Comparison of ENCODE assay signal across 8 mouse cellular contexts in genomic region chr7:139187771-139188633, GRCm38 (mm10). TPM values are rescaled to one million over a fixed set of nuclear protein-coding genes. Genes with fewer than 3 reads are reported as not detected.
DNase-seq lines count a peak whose midpoint lies in the region; ATAC-seq and TF ChIP-seq lines count a peak whose summit lies in the region.

No protein-coding gene starts in this region.

- H3K9me3 ChIP-seq in forebrain, embryonic 11.5 days (ENCODE audit: control insufficient read depth, low read length): no peaks in the 10 kb centered on the region
- H3K9me3 ChIP-seq in heart, embryonic 15.5 days (replicated peaks): no peaks in the 10 kb centered on the region
- no peaks in the 10 kb centered on the region for H3K9me3 ChIP-seq in kidney, postnatal 0 days (replicated peaks; ENCODE audit: low read length)
- H3K9me3 ChIP-seq in liver, embryonic 15.5 days (replicated peaks): no peaks in the 10 kb centered on the region
- no peaks in the 10 kb centered on the region for H3K9me3 ChIP-seq in neural tube, embryonic 11.5 days (ENCODE audit: control insufficient read depth, low read length)

- no peak for TF ChIP-seq CTCF in kidney, postnatal 0 days (IDR thresholded peaks at IDR 0.05; ENCODE audit: low read depth)

- no peak overlapping the region for H3K27ac ChIP-seq in forebrain, embryonic 11.5 days (ENCODE audit: low read depth, low read length)
- H3K27ac ChIP-seq in heart, embryonic 15.5 days: no peak overlapping the region
- no peak overlapping the region for H3K27ac ChIP-seq in kidney, postnatal 0 days
- H3K27ac ChIP-seq in liver, embryonic 15.5 days (replicated peaks): no peak overlapping the region
- 0 out of 2 replicates have a peak overlapping the region, but pooled peaks have one; percentile 39 for H3K27ac ChIP-seq in neural tube, embryonic 11.5 days (ENCODE audit: low read depth, low read length)

- no peaks in the 10 kb centered on the region; the same call in 1 of the 2 replicates for H3K4me1 ChIP-seq in forebrain, embryonic 11.5 days (replicated peaks; ENCODE audit: control insufficient read depth, insufficient read depth, low read length)
- peaks cover 14% of the 10 kb centered on the region for H3K4me1 ChIP-seq in heart, embryonic 15.5 days (replicated peaks)
- H3K4me1 ChIP-seq in kidney, postnatal 0 days (replicated peaks; ENCODE audit: insufficient read depth, low read length): 0 out of 2 replicates have a peak, but pooled peaks cover 5% of the 10 kb centered on the region
- H3K4me1 ChIP-seq in liver, embryonic 15.5 days (replicated peaks): peaks cover 10% of the 10 kb centered on the region
- peaks cover 8% of the 10 kb centered on the region for H3K4me1 ChIP-seq in neural tube, embryonic 11.5 days (ENCODE audit: control insufficient read depth, insufficient read depth, low read length)

- peak; percentile 84 for ATAC-seq in CD4-positive, CD25-positive, alpha-beta regulatory T cell, adult 4 months
- ATAC-seq in forebrain, embryonic 11.5 days (replicated peaks; ENCODE audit: low FRiP score): peak; percentile 96
- peak; percentile 94 for ATAC-seq in heart, embryonic 15.5 days (replicated peaks; ENCODE audit: insufficient number of reproducible peaks, insufficient read depth, low FRiP score, low read depth)
- peak; percentile 95 for ATAC-seq in kidney, postnatal 0 days (replicated peaks; ENCODE audit: low FRiP score, low read depth)
- peak; percentile 74 for ATAC-seq in liver, embryonic 15.5 days (ENCODE audit: insufficient read depth)
- peak; percentile 96 for ATAC-seq in neural tube, embryonic 11.5 days (ENCODE audit: insufficient read depth, low FRiP score, low TSS enrichment)

- H3K36me3 ChIP-seq in forebrain, embryonic 11.5 days (ENCODE audit: control insufficient read depth, insufficient read depth, low read length): no peaks in the 10 kb centered on the region
- H3K36me3 ChIP-seq in heart, embryonic 15.5 days: no peaks in the 10 kb centered on the region
- no peaks in the 10 kb centered on the region for H3K36me3 ChIP-seq in kidney, postnatal 0 days (ENCODE audit: insufficient read depth, low read length)
- H3K36me3 ChIP-seq in liver, embryonic 15.5 days (replicated peaks): no peaks in the 10 kb centered on the region
- H3K36me3 ChIP-seq in neural tube, embryonic 11.5 days (ENCODE audit: control insufficient read depth, insufficient read depth, low read length): no peaks in the 10 kb centered on the region

- DNase-seq in c-Kit-positive CD71-negative TER-119-negative erythroid progenitor cells, embryonic 14.5 days (ENCODE audit: low read depth): peak; percentile 48
- DNase-seq in forebrain, embryonic 11.5 days (ENCODE audit: low spot score): peak; percentile 93
- peak; percentile 90 for DNase-seq in kidney, postnatal 0 days (ENCODE audit: low spot score)
- DNase-seq in neural tube, embryonic 11.5 days (ENCODE audit: low spot score): peak; percentile 90
- DNase-seq in testis, postnatal 10 days (ENCODE audit: low spot score): peak; percentile 94

- under 1% methylated on average over 90 of the region's 94 CpGs for WGBS in forebrain, embryonic 11.5 days
- under 1% methylated on average over 92 of the region's 94 CpGs for WGBS in heart, embryonic 15.5 days
- WGBS in kidney, postnatal 0 days: under 1% methylated on average over 79 of the region's 94 CpGs
- WGBS in liver, embryonic 15.5 days (ENCODE audit: insufficient replicate concordance): under 1% methylated on average over 84 of the region's 94 CpGs
- WGBS in neural tube, embryonic 11.5 days: under 1% methylated on average over 89 of the region's 94 CpGs

- H3K9ac ChIP-seq in forebrain, embryonic 11.5 days (ENCODE audit: low read length): peak overlapping the region; percentile 55
- peak overlapping the region; percentile 51 for H3K9ac ChIP-seq in heart, embryonic 15.5 days
- peak overlapping the region; percentile 58 for H3K9ac ChIP-seq in kidney, postnatal 0 days (ENCODE audit: low read depth, low read length)
- no peak overlapping the region for H3K9ac ChIP-seq in liver, embryonic 15.5 days
- peak overlapping the region; percentile 67 for H3K9ac ChIP-seq in neural tube, embryonic 11.5 days (ENCODE audit: low read length)

- H3K4me3 ChIP-seq in forebrain, embryonic 11.5 days (ENCODE audit: low read depth, low read length): peak overlapping the region; percentile 62
- peak overlapping the region; percentile 65 for H3K4me3 ChIP-seq in heart, embryonic 15.5 days
- H3K4me3 ChIP-seq in kidney, postnatal 0 days (replicated peaks; ENCODE audit: low read depth, low read length): peak overlapping the region; percentile 59
- peak overlapping the region; percentile 50 for H3K4me3 ChIP-seq in liver, embryonic 15.5 days (replicated peaks)
- H3K4me3 ChIP-seq in neural tube, embryonic 11.5 days (ENCODE audit: low read depth, low read length): peak overlapping the region; percentile 72

- H3K4me2 ChIP-seq in forebrain, embryonic 11.5 days (ENCODE audit: low read depth, low read length, severe bottlenecking): peak overlapping the region; percentile 91
- H3K4me2 ChIP-seq in heart, embryonic 15.5 days: peak overlapping the region; percentile 98
- peak overlapping the region; percentile 98 for H3K4me2 ChIP-seq in kidney, postnatal 0 days (ENCODE audit: low read length)
- H3K4me2 ChIP-seq in liver, embryonic 15.5 days: peak overlapping the region; percentile 72
- H3K4me2 ChIP-seq in neural tube, embryonic 11.5 days (ENCODE audit: low read depth): peak overlapping the region; percentile 96

- H3K27me3 ChIP-seq in forebrain, embryonic 11.5 days (ENCODE audit: control insufficient read depth, insufficient read depth, low read length): peaks cover 27% of the 10 kb centered on the region
- peaks cover 67% of the 10 kb centered on the region for H3K27me3 ChIP-seq in heart, embryonic 15.5 days
- 0 out of 2 replicates have a peak, but pooled peaks cover 11% of the 10 kb centered on the region for H3K27me3 ChIP-seq in kidney, postnatal 0 days (ENCODE audit: insufficient read depth, low read length)
- H3K27me3 ChIP-seq in liver, embryonic 15.5 days: peaks cover 63% of the 10 kb centered on the region
- H3K27me3 ChIP-seq in neural tube, embryonic 11.5 days (ENCODE audit: control insufficient read depth, insufficient read depth, low read length): peaks cover 12% of the 10 kb centered on the region

RNA-seq across cellular contexts. Expression of gene Lrrc27, which starts 24.8 kb away (rescaled TPM):
- 1 to 10 TPM; 4.4 to 4.8 TPM for polyA plus RNA-seq in CD4-positive, CD25-positive, alpha-beta regulatory T cell, adult 4 months (2017; shearing (Covaris generic))
- 6.3 and 6.7 TPM in 2 replicates for polyA plus RNA-seq in forebrain, embryonic 11.5 days (2014; fragmentation: Nextera tagmentation; extraction: Ambion mirVana)
- 3.0 and 3.5 TPM in 2 replicates for polyA plus RNA-seq in heart, embryonic 15.5 days (2015; fragmentation: Nextera tagmentation; extraction: Ambion mirVana)
- 2.1 and 4.1 TPM in 2 replicates for polyA plus RNA-seq in kidney, postnatal 0 days (2015; fragmentation: Nextera tagmentation; extraction: Ambion mirVana)
- polyA plus RNA-seq in liver, embryonic 15.5 days (2015; fragmentation: Nextera tagmentation; extraction: Ambion mirVana): 0.54 and 1.2 TPM in 2 replicates
- 5.1 and 7.9 TPM in 2 replicates for polyA plus RNA-seq in neural tube, embryonic 11.5 days (2014; fragmentation: Nextera tagmentation; extraction: Ambion mirVana)

RNA-seq across cellular contexts. Expression of gene Stk32c, which starts 25.1 kb away (rescaled TPM):
- polyA plus RNA-seq in CD4-positive, CD25-positive, alpha-beta regulatory T cell, adult 4 months (2017; shearing (Covaris generic)): under 1 TPM in 1 of 2 experiments, not detected in 1; 0.43 TPM
- polyA plus RNA-seq in forebrain, embryonic 11.5 days (2014; fragmentation: Nextera tagmentation; extraction: Ambion mirVana): 0.16 and 0.36 TPM in 2 replicates
- polyA plus RNA-seq in heart, embryonic 15.5 days (2015; fragmentation: Nextera tagmentation; extraction: Ambion mirVana): 0.08 and 0.10 TPM in 2 replicates
- 0.19 and 0.25 TPM in 2 replicates for polyA plus RNA-seq in kidney, postnatal 0 days (2015; fragmentation: Nextera tagmentation; extraction: Ambion mirVana)
- polyA plus RNA-seq in liver, embryonic 15.5 days (2015; fragmentation: Nextera tagmentation; extraction: Ambion mirVana): not detected in 2 replicates
- 0.46 and 1.1 TPM in 2 replicates for polyA plus RNA-seq in neural tube, embryonic 11.5 days (2014; fragmentation: Nextera tagmentation; extraction: Ambion mirVana)
